Mouse (Mus musculus): ENCODE results near the gene Ppp1r9a.

Gene Ppp1r9a

GRCm38 (mm10) chr6:5048025-5048424 is 145.3 kb downstream of the Ppp1r9a start:
- DNase-seq (ENCODE audit: low read depth): no peak

DNA sequence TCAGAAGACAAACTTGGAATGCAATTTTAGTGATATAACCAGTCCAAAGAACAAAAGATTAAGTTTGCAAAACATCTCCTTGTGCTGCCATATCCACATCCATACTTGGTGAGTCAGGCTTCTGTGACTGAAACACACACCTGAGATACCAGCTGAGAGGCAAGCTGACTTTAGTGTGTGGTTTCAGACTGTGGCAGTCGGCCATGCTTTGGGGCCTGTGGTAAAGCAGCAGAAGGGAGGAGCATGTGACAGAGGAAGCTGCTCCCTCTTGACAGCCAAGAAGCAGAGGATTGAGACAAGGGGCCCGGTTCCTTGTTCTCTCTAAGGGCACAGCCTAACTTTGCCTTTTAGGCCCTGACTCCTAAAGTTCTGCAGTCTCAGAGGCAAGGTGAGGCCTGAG is 149.6 kb downstream of the Ppp1r9a start:
- no peak for DNase-seq (ENCODE audit: low read depth)

- DNase-seq (ENCODE audit: low read depth): no peak
Measured at GRCm38 (mm10) chr6:5054446-5055095, 151.9 kb downstream of the Ppp1r9a start.

GRCm38 (mm10) chr6:5074736-5075135 is 172.0 kb downstream of the Ppp1r9a start:
- DNase-seq (ENCODE audit: low read depth): no peak

GRCm38 (mm10) chr6:5075680-5076079 is 173.0 kb downstream of the Ppp1r9a start:
- no peak for DNase-seq (ENCODE audit: low read depth)

DNA sequence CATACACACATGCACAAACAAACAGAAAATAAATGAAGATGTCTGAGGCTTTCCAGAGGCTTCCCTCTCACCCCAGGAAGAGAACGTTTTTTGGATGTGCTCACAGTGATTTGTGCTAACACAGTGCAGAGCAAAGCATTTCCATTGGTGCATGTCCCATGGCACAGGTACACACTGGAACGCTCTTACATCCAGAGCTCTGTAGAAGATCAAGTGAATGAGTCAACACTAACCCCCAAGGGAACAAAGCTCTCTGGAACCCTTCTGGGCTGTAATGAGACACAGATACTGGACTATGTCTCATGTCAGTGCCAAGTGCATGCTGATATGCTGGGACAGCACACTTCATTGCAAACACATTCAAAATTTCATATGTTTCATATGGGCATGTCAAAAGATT is 175.3 kb downstream of the Ppp1r9a start:
- no peak for DNase-seq (ENCODE audit: low read depth)

GRCm38 (mm10) chr6:5079108-5079507 is 176.4 kb downstream of the Ppp1r9a start:
- DNase-seq (ENCODE audit: low read depth): no peak

GRCm38 (mm10) chr6:5080094-5080493 is 177.4 kb downstream of the Ppp1r9a start:
- DNase-seq (ENCODE audit: low read depth): no peak

DNA sequence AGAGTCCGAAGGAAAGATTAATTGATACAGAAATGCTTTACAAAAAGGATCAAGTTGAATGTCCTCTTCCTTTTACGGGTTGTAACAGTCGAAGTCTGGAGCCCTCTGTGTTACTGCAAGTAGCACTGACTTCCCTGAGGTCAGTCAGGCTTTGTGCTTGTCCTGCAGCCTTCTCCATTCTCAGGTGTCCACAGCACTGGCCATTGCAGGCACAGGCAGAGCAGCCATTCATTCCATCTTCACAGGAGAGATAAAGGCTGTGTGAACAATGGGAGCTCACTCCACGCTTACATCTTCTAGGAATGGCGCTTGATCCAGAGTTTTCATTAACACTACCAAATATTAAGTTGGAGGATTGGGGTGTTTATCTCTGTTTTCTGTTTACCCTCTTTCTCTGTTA is 177.8 kb downstream of the Ppp1r9a start:
- DNase-seq (ENCODE audit: low read depth): no peak

DNA sequence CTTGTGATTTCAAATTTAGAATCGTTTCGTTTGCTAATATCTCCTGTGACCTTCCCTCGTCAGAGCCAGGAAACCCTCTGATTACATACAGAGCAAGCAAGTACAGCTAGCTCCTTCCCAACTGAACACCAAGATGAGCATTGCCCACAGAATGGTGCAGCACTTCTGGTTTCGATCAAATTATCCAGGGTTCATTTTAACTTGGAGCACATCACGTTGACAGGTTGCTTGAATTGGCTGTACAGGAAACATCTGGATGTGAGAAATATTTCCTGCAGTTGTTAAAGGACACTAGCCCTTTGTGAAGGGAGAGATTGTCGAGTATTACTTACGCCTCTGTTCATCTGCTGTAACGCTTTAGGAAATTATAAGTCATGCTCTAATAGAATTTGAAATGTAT is 178.4 kb downstream of the Ppp1r9a start:
- DNase-seq (ENCODE audit: low read depth): no peak

- DNase-seq (ENCODE audit: low read depth): no peak
Measured at GRCm38 (mm10) chr6:5082144-5082543, 179.4 kb downstream of the Ppp1r9a start.

- DNase-seq (ENCODE audit: low read depth): no peak
Measured at GRCm38 (mm10) chr6:5082740-5083139, 180.0 kb downstream of the Ppp1r9a start.

DNA sequence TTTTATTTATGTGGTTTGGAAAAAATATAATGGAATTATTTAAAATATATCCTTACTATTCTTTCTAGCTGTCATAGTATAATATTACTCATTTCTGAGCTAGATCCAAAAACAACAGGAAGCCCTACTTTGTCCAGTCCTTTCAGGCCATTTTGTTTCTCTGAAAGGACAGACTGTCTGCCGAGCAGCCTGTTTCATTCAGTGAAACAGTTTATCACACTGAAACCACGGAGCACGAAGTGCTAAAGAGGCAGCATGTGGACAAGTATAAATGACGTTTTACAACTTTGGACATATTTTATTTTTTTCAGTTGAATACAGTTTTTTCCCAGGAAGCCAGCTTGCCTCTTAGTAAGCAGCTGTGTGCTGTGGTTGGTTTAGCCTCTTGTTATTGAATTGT is 181.2 kb downstream of the Ppp1r9a start:
- no peak for DNase-seq (ENCODE audit: low read depth)

DNA sequence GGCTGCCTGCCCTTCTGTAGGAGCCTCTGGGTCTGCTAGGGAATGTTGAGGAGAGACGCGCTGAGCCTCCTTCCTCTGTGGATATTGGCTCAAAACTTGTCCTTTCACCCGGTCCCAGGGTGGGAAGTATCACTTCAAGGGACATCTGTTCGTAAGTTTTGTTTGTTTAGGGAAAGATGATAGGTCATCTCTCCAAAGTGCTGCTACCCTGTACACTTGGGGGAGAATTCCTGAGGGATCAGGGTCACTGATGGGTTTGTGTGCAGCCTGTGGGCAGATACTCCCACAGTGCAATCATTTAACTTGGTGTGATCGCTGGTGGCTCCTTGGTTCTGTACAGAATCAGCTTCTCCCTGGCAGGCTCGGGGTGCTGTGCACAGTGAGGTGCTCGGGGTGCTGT is 189.2 kb downstream of the Ppp1r9a start:
- no peak for DNase-seq (ENCODE audit: low read depth)

- no peak for DNase-seq (ENCODE audit: low read depth)
Measured at GRCm38 (mm10) chr6:5092795-5093194, 190.1 kb downstream of the Ppp1r9a start.

DNA sequence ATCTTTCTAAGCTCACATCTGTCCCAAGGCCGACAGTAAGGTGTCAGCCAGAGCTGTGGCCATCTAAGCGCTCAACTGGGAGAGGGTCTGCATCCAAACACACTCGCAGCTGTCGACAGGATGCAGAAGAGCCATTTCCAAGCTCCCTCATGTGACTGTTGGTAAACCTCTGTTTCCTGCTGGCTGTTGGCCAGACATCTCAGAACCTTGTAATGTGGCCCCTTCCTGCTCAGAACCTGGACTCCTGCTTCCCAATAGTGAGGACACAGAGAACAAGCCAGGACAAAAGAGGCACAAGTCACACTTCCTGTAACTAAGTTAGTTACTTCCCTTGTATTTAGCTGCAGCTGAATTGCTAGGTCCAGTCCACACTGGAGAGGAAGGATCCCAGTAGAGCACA is 190.8 kb downstream of the Ppp1r9a start:
- DNase-seq (ENCODE audit: low read depth): no peak

- no peak for DNase-seq (ENCODE audit: low read depth)
Measured at GRCm38 (mm10) chr6:5095365-5095973, 192.8 kb downstream of the Ppp1r9a start.

DNA sequence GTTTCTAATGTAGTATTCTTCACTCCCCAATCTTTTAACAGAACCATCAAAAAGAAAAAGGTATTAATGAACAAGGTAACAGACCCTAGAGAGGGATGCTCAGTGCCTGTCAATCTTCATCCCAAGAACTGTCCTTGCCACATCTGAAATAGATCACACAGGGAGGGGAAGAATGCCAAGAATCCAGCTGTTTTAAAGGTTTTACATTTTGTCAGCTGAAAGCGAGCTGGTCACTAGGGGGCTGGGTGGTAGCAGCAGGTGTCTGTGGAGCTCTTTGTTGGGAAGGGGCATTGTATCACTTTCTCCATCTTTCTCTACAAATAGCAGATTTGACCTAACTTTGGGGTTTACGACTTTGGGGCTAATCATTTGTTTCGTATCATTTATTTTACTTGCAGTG is 194.6 kb downstream of the Ppp1r9a start:
- no peak for DNase-seq (ENCODE audit: low read depth)

DNA sequence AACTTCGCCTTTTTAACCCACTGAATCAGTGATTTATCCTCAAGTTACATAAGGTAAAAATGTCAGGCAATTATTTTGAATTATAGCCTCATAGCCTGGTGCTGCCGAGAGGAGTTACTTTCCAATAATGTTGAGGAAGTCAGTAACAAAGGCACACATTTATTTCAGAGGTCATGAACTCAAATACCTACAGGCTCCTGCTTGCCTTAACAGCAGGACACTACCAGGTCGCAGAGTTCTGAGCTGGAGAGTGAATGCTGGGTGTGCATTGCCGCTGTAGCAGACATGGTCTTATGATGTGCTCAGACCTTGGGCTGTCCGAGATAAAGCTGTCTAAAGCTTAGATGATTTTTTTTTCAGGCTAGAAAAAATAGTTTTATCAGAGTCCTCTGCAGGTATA is 196.6 kb downstream of the Ppp1r9a start:
- DNase-seq (ENCODE audit: low read depth): no peak

DNA sequence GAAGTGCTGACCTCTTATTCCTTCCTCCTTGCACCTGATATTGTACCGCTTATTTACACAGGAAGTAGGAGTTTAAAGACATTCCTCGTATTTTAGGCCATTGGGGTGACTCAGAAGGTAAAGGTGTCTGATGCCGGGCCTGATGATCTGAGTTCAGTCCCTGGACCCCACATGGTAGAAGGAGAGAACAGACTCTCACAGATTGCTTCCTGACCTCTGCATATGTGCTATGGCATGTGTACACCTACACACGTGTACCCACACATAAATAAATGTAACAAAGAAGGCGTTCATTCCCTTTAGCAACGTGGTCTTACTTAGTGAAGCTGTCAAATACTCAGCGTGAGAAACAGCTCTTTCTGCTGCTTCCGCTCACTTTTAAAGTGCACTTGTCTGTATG is 197.1 kb downstream of the Ppp1r9a start:
- no peak for DNase-seq (ENCODE audit: low read depth)

- DNase-seq (ENCODE audit: low read depth): no peak
Measured at GRCm38 (mm10) chr6:5100347-5100746, 197.6 kb downstream of the Ppp1r9a start.

GRCm38 (mm10) chr6:5102741-5103140 is 200.0 kb downstream of the Ppp1r9a start:
- no peak for DNase-seq (ENCODE audit: low read depth)

GRCm38 (mm10) chr6:5103769-5104168 is 201.1 kb downstream of the Ppp1r9a start:
- DNase-seq (ENCODE audit: low read depth): peak; percentile 2

GRCm38 (mm10) chr6:5104238-5104637 is 201.5 kb downstream of the Ppp1r9a start:
- DNase-seq (ENCODE audit: low read depth): no peak
